Mouse (Mus musculus) spleen, adult 12 weeks (tissue): ENCODE measurements around the gene Mrps16.
A peak's percentile ranks its signal among the peaks of the same experiment; 100 is the strongest.

Experiments used
- DNase-seq: peaks from one replicate; pipeline ENCODE4 v3.0.0; 2022; ENCODE audit warnings: low spot score

The Mrps16 gene

GRCm38 (mm10) chr14:20393205-20393913 is at the start of gene Mrps16:
Mrps16 (minus strand) TSS chr14:20393634.
- DNase-seq, result peak; percentile 92

GRCm38 (mm10) chr14:20442252-20442651 is 48.8 kb upstream of the Mrps16 start:
- no peak for DNase-seq

- DNase-seq, result no peak
Measured at GRCm38 (mm10) chr14:20436976-20437375, 43.5 kb upstream of the Mrps16 start.

GRCm38 (mm10) chr14:20432420-20432819 is 39.0 kb upstream of the Mrps16 start:
- no peak for DNase-seq

- DNase-seq, result no peak
Measured at GRCm38 (mm10) chr14:20431726-20432125, 38.3 kb upstream of the Mrps16 start.

- no peak for DNase-seq
Measured at GRCm38 (mm10) chr14:20429833-20430232, 36.4 kb upstream of the Mrps16 start.

- no peak for DNase-seq
Measured at GRCm38 (mm10) chr14:20428593-20428992, 35.2 kb upstream of the Mrps16 start.

- DNase-seq, result no peak
Measured at GRCm38 (mm10) chr14:20423046-20423445, 29.6 kb upstream of the Mrps16 start.

- no peak for DNase-seq
Measured at GRCm38 (mm10) chr14:20422257-20422656, 28.8 kb upstream of the Mrps16 start.

GRCm38 (mm10) chr14:20400071-20400470 is 6.6 kb upstream of the Mrps16 start:
- no peak for DNase-seq

GRCm38 (mm10) chr14:20398864-20399263 is 5.4 kb upstream of the Mrps16 start:
- no peak for DNase-seq

GRCm38 (mm10) chr14:20397220-20397619 is 3.8 kb upstream of the Mrps16 start:
- no peak for DNase-seq

- DNase-seq, result no peak
Measured at GRCm38 (mm10) chr14:20392326-20392725, 1.1 kb downstream of the Mrps16 start.

GRCm38 (mm10) chr14:20389446-20390079 is 3.9 kb downstream of the Mrps16 start:
- no peak for DNase-seq

GRCm38 (mm10) chr14:20388441-20389129 is 4.8 kb downstream of the Mrps16 start, which contains the start of gene Dnajc9:
Dnajc9 (minus strand) TSS chr14:20388910.
- DNase-seq, result peak; percentile 91

- DNase-seq, result peak; percentile 22
Measured at GRCm38 (mm10) chr14:20379753-20380430, 13.5 kb downstream of the Mrps16 start.

GRCm38 (mm10) chr14:20379087-20379640 is 14.3 kb downstream of the Mrps16 start:
- no peak for DNase-seq

- DNase-seq, result peak; percentile 61
Measured at GRCm38 (mm10) chr14:20378313-20379061, 14.9 kb downstream of the Mrps16 start.

GRCm38 (mm10) chr14:20377112-20377521 is 16.3 kb downstream of the Mrps16 start:
- no peak for DNase-seq

- no peak for DNase-seq
Measured at GRCm38 (mm10) chr14:20371854-20372253, 21.6 kb downstream of the Mrps16 start.

GRCm38 (mm10) chr14:20370798-20371197 is 22.6 kb downstream of the Mrps16 start:
- peak; percentile 24 for DNase-seq
